Comparison of ENCODE assay signal across 17 mouse cellular contexts in genomic region chr6:72081318-72082024, GRCm38 (mm10). TPM values are rescaled to one million over a fixed set of nuclear protein-coding genes. Genes with fewer than 3 reads are reported as not detected.
A peak's percentile ranks its signal among the peaks of the same experiment; 100 is the strongest.
DNase-seq lines count a peak whose midpoint lies in the region; ATAC-seq lines count a peak whose summit lies in the region.
"Had no signal": no experiment of that assay in that cellular context is flagged by ENCODE, and none has a peak within 500 bp of the region (broad histone marks: within the 10 kb centered on the region; RNA-seq: fewer than 3 reads in every experiment).

No protein-coding gene starts in this region.

- intact Hi-C loops in gastrocnemius, postnatal 14 days (cut with DNase I; ENCODE audit: low total_unique reads) = no loop called here

- no peak overlapping the region for H3K27ac ChIP-seq in forebrain, embryonic 13.5 days
- no peak overlapping the region for H3K27ac ChIP-seq in forebrain, embryonic 11.5 days (ENCODE audit: low read depth, low read length)
- peak overlapping the region; percentile 3; the same call in 1 of the 2 replicates for H3K27ac ChIP-seq in hindbrain, embryonic 16.5 days (ENCODE audit: low read depth, low read length)
- no peak overlapping the region for H3K27ac ChIP-seq in hindbrain, embryonic 13.5 days
- H3K27ac ChIP-seq: embryonic facial prominence, embryonic 13.5 days; heart, embryonic 15.5 days; intestine, embryonic 15.5 days; macrophage; midbrain, embryonic 15.5 days; neural tube, embryonic 12.5 days had no signal

- H3K4me3 ChIP-seq in forebrain, embryonic 13.5 days = no peak overlapping the region
- H3K4me3 ChIP-seq in forebrain, embryonic 11.5 days (ENCODE audit: low read depth, low read length) = no peak overlapping the region
- H3K4me3 ChIP-seq in hindbrain, embryonic 16.5 days (ENCODE audit: low read length) = no peak overlapping the region
- H3K4me3 ChIP-seq in hindbrain, embryonic 13.5 days = no peak overlapping the region
- H3K4me3 ChIP-seq: embryonic facial prominence, embryonic 13.5 days; heart, embryonic 15.5 days; intestine, embryonic 15.5 days; midbrain, embryonic 15.5 days; neural tube, embryonic 12.5 days had no signal

- H3K27me3 ChIP-seq in forebrain, embryonic 13.5 days = no peaks in the 10 kb centered on the region
- H3K27me3 ChIP-seq in forebrain, embryonic 11.5 days (ENCODE audit: control insufficient read depth, insufficient read depth, low read length) = no peaks in the 10 kb centered on the region
- no peaks in the 10 kb centered on the region for H3K27me3 ChIP-seq in hindbrain, embryonic 16.5 days (replicated peaks; ENCODE audit: control insufficient read depth, insufficient read depth, low read length)
- H3K27me3 ChIP-seq in hindbrain, embryonic 13.5 days = no peaks in the 10 kb centered on the region
- H3K27me3 ChIP-seq: embryonic facial prominence, embryonic 13.5 days; heart, embryonic 15.5 days; intestine, embryonic 15.5 days; midbrain, embryonic 15.5 days; neural tube, embryonic 12.5 days had no signal

- H3K9me3 ChIP-seq in forebrain, embryonic 13.5 days (replicated peaks) = no peaks in the 10 kb centered on the region; the same call in 1 of the 2 replicates
- no peaks in the 10 kb centered on the region; the same call in 1 of the 2 replicates for H3K9me3 ChIP-seq in forebrain, embryonic 11.5 days (ENCODE audit: control insufficient read depth, low read length)
- no peaks in the 10 kb centered on the region for H3K9me3 ChIP-seq in hindbrain, embryonic 16.5 days (ENCODE audit: control insufficient read depth, low read length)
- 0 out of 2 replicates have a peak, but pooled peaks cover 2% of the 10 kb centered on the region for H3K9me3 ChIP-seq in hindbrain, embryonic 13.5 days
- H3K9me3 ChIP-seq: embryonic facial prominence, embryonic 13.5 days; heart, embryonic 15.5 days; intestine, embryonic 15.5 days; midbrain, embryonic 15.5 days; neural tube, embryonic 12.5 days had no signal

- DNase-seq in forebrain, embryonic 11.5 days (ENCODE audit: low spot score) = no peak
- DNase-seq in MN1 (ENCODE audit: low spot score) = peak; percentile 85
- peak; percentile 47 for DNase-seq in gastrocnemius, postnatal 14 days
- DNase-seq in spleen, adult 18-20 months = no peak
- no peak for DNase-seq in urinary bladder, adult 18-20 months (ENCODE audit: low spot score in 2 of 2)
- DNase-seq: kidney, postnatal 10 days; liver; lung, adult 2 months had no signal

- H3K36me3 ChIP-seq in forebrain, embryonic 13.5 days (ENCODE audit: poor library complexity, severe bottlenecking) = no peaks in the 10 kb centered on the region
- no peaks in the 10 kb centered on the region for H3K36me3 ChIP-seq in forebrain, embryonic 11.5 days (ENCODE audit: control insufficient read depth, insufficient read depth, low read length)
- no peaks in the 10 kb centered on the region for H3K36me3 ChIP-seq in hindbrain, embryonic 16.5 days (ENCODE audit: control insufficient read depth, insufficient read depth, low read length)
- H3K36me3 ChIP-seq in hindbrain, embryonic 13.5 days = no peaks in the 10 kb centered on the region
- H3K36me3 ChIP-seq: embryonic facial prominence, embryonic 13.5 days; heart, embryonic 15.5 days; intestine, embryonic 15.5 days; midbrain, embryonic 15.5 days; neural tube, embryonic 12.5 days had no signal

- WGBS in forebrain, embryonic 13.5 days = 91% methylated on average over 13 of the region's 13 CpGs
- 92% methylated on average over 13 of the region's 13 CpGs for WGBS in forebrain, embryonic 11.5 days
- 78% methylated on average over 13 of the region's 13 CpGs for WGBS in hindbrain, embryonic 16.5 days
- 89% methylated on average over 13 of the region's 13 CpGs for WGBS in hindbrain, embryonic 13.5 days

- peak; percentile 50; the same call in 1 of the 2 replicates for ATAC-seq in forebrain, embryonic 13.5 days
- no peak for ATAC-seq in forebrain, embryonic 11.5 days (replicated peaks; ENCODE audit: low FRiP score)
- ATAC-seq in hindbrain, embryonic 16.5 days = no peak
- no peak for ATAC-seq in hindbrain, embryonic 13.5 days (ENCODE audit: low FRiP score)
- ATAC-seq: intestine, embryonic 15.5 days; midbrain, embryonic 15.5 days had no signal

- no peak overlapping the region for H3K4me2 ChIP-seq in forebrain, embryonic 13.5 days
- H3K4me2 ChIP-seq in forebrain, embryonic 11.5 days (ENCODE audit: low read depth, low read length, severe bottlenecking) = no peak overlapping the region
- H3K4me2 ChIP-seq in hindbrain, embryonic 16.5 days (ENCODE audit: low read length) = no peak overlapping the region
- H3K4me2 ChIP-seq in hindbrain, embryonic 13.5 days = no peak overlapping the region
- H3K4me2 ChIP-seq: embryonic facial prominence, embryonic 13.5 days; heart, embryonic 15.5 days; intestine, embryonic 15.5 days; midbrain, embryonic 15.5 days; neural tube, embryonic 12.5 days had no signal

- H3K4me1 ChIP-seq in forebrain, embryonic 13.5 days = no peaks in the 10 kb centered on the region
- no peaks in the 10 kb centered on the region for H3K4me1 ChIP-seq in forebrain, embryonic 11.5 days (replicated peaks; ENCODE audit: control insufficient read depth, insufficient read depth, low read length)
- no peaks in the 10 kb centered on the region for H3K4me1 ChIP-seq in hindbrain, embryonic 16.5 days (ENCODE audit: control insufficient read depth, insufficient read depth, low read depth, low read length)
- H3K4me1 ChIP-seq in hindbrain, embryonic 13.5 days (replicated peaks) = no peaks in the 10 kb centered on the region
- H3K4me1 ChIP-seq: heart, embryonic 15.5 days; intestine, embryonic 15.5 days; midbrain, embryonic 15.5 days; neural tube, embryonic 12.5 days had no signal

- H3K9ac ChIP-seq in forebrain, embryonic 13.5 days = no peak overlapping the region
- H3K9ac ChIP-seq in forebrain, embryonic 11.5 days (ENCODE audit: low read length) = no peak overlapping the region
- no peak overlapping the region for H3K9ac ChIP-seq in hindbrain, embryonic 16.5 days (ENCODE audit: low read depth, low read length)
- no peak overlapping the region for H3K9ac ChIP-seq in hindbrain, embryonic 13.5 days
- H3K9ac ChIP-seq: embryonic facial prominence, embryonic 13.5 days; heart, embryonic 15.5 days; intestine, embryonic 15.5 days; midbrain, embryonic 15.5 days; neural tube, embryonic 12.5 days had no signal

RNA-seq across cellular contexts. Expression of gene St3gal5, which starts 15.9 kb away (rescaled TPM):
- polyA plus RNA-seq in forebrain, embryonic 13.5 days (2015; fragmentation: Nextera tagmentation; extraction: Ambion mirVana) = 35.6 and 36.4 TPM in 2 replicates
- 40.4 and 43.3 TPM in 2 replicates for polyA plus RNA-seq in forebrain, embryonic 11.5 days (2014; fragmentation: Nextera tagmentation; extraction: Ambion mirVana)
- 64.7 and 69.2 TPM in 2 replicates for polyA plus RNA-seq in hindbrain, embryonic 16.5 days (2015; fragmentation: Nextera tagmentation; extraction: Ambion mirVana)
- 52.9 and 53.9 TPM in 2 replicates for polyA plus RNA-seq in hindbrain, embryonic 13.5 days (2015; fragmentation: Nextera tagmentation; extraction: Ambion mirVana)
- total RNA-seq in gastrocnemius, postnatal 14 days (2021) = 10 to 100 TPM; 83.7 to 88.8 TPM

Comparison
In these comparisons a context has a peak if more than half of its experiments do, and no peak if none do; other contexts are left out.
1. DNase-seq: peak in MN1 (single experiment) and gastrocnemius, postnatal 14 days (single experiment); none in forebrain, embryonic 11.5 days (single experiment), spleen, adult 18-20 months (0 of 2) and urinary bladder, adult 18-20 months (0 of 2).